Mouse (Mus musculus): Measurements from ENCODE around the gene 2310022B05Rik. TPM values are rescaled to one million over a fixed set of nuclear protein-coding genes. Genes with fewer than 3 reads are reported as not detected.
A peak's percentile ranks its signal among the peaks of the same experiment; 100 is the strongest.

The 2310022B05Rik gene
- polyA plus RNA-seq, 1 experiment: 78.7 TPM

GRCm38 (mm10) chr8:124658415-124658814 is 4.8 kb downstream of the 2310022B05Rik start:
- no peak for TF ChIP-seq CTCF (IDR thresholded peaks at IDR 0.05; ENCODE audit: borderline replicate concordance, extremely low read depth, insufficient read depth, insufficient read length)
- no peak for TF ChIP-seq POLR2A (IDR thresholded peaks at IDR 0.05; ENCODE audit: borderline replicate concordance, extremely low read depth, insufficient read depth, insufficient read length, poor library complexity, severe bottlenecking)
- DNase-seq (ENCODE audit: low read depth): peak; percentile 88

GRCm38 (mm10) chr8:124657961-124658360 is 5.2 kb downstream of the 2310022B05Rik start:
- DNase-seq (ENCODE audit: low read depth): no peak
- TF ChIP-seq POLR2A (IDR thresholded peaks at IDR 0.05; ENCODE audit: borderline replicate concordance, extremely low read depth, insufficient read depth, insufficient read length, poor library complexity, severe bottlenecking): no peak
- TF ChIP-seq CTCF (IDR thresholded peaks at IDR 0.05; ENCODE audit: borderline replicate concordance, extremely low read depth, insufficient read depth, insufficient read length): no peak

DNA sequence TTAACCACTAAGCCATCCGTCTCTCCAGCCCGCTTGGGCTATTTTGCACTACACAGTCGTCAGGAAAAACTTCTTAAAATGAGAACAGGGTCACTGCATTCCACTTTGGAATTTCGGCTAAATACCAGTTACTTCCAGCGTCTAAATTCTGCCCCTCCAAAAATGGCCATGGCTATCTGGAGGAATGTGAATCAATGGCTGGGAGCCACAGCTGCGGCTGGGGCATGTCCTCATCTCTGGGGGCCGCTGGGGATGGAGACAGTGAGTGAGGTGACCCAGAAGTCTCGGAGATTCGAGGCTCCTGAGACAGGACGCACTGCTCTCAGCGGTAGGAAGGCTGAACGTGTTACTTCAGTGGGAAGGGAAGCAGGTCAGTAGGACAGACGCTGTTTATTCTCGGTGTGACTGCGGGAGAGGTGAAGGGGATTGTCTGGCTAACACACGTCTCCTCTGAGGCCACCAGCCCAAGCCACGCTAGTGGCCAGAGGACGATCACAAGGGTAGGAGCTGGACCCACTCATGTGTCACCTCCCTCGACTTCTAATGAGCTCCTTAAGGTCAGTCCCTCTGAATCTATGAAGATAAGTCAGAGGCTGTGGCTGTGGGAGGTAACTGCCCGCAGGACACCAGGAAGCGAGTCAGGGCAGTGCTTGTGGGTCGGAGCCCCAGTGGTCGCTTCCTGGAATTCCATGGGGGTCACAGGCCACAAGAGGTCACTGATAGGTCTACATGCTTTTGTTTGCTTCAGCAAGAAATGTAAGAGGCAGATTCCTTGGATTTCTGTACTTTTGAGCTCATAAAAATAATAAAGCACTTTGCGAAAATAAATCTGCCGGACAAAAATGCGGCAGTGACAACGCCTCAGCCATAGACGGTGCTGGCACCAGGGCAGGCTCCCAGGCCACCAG is 9.3 kb downstream of the 2310022B05Rik start:
- DNase-seq (ENCODE audit: low read depth): no peak
- no peak for TF ChIP-seq CTCF (IDR thresholded peaks at IDR 0.05; ENCODE audit: borderline replicate concordance, extremely low read depth, insufficient read depth, insufficient read length)
- no peak for TF ChIP-seq POLR2A (IDR thresholded peaks at IDR 0.05; ENCODE audit: borderline replicate concordance, extremely low read depth, insufficient read depth, insufficient read length, poor library complexity, severe bottlenecking)

GRCm38 (mm10) chr8:124652546-124652945 is 10.6 kb downstream of the 2310022B05Rik start:
- peak; percentile 78 for DNase-seq (ENCODE audit: low read depth)
- TF ChIP-seq POLR2A (IDR thresholded peaks at IDR 0.05; ENCODE audit: borderline replicate concordance, extremely low read depth, insufficient read depth, insufficient read length, poor library complexity, severe bottlenecking) (no peak), CTCF (IDR thresholded peaks at IDR 0.05; ENCODE audit: borderline replicate concordance, extremely low read depth, insufficient read depth, insufficient read length) (no peak)

DNA sequence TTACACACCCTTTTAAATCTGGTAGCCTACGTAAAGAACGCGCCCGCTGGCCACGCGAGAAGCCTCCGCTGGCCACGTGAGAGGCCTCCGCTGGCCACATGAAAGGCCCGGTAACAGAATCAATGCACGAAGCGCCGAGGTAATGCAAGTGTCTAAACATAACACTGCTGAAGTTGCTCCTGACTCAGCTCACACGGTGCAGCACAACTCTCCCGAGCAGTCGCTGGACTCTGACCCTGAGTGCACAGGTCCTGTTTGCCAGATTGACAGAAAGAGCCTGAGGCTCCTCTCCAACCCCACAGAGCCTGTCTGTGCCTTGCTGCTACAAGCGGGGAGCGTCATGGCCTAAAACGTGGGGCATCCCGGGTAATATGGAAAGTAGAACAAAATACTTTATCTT is 11.4 kb downstream of the 2310022B05Rik start:
- no peak for DNase-seq (ENCODE audit: low read depth)
- TF ChIP-seq CTCF (IDR thresholded peaks at IDR 0.05; ENCODE audit: borderline replicate concordance, extremely low read depth, insufficient read depth, insufficient read length) (no peak), POLR2A (IDR thresholded peaks at IDR 0.05; ENCODE audit: borderline replicate concordance, extremely low read depth, insufficient read depth, insufficient read length, poor library complexity, severe bottlenecking) (no peak)

DNA sequence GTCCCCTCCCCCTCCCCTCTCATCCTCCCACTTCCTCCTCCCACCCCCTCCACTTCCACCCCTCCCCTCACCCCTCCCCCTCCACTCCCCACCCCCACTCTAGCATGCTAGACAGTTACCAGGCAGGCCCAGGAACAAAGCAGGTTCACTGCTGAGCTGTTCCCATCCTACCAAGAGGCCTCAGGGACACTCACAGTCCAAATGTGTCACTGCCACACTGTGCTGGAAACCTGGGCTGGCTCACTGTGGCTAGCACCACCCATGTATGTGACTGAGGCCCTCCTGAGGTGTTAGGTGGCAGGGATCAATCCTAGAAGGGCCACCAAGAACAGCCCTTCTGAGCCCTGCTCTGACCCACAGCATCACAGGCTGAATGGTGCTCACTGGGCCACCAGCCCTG is 14.9 kb downstream of the 2310022B05Rik start:
- no peak for TF ChIP-seq POLR2A (IDR thresholded peaks at IDR 0.05; ENCODE audit: borderline replicate concordance, extremely low read depth, insufficient read depth, insufficient read length, poor library complexity, severe bottlenecking)
- no peak for TF ChIP-seq CTCF (IDR thresholded peaks at IDR 0.05; ENCODE audit: borderline replicate concordance, extremely low read depth, insufficient read depth, insufficient read length)
- DNase-seq (ENCODE audit: low read depth): peak; percentile 17

GRCm38 (mm10) chr8:124643540-124644339 is 19.4 kb downstream of the 2310022B05Rik start:
- peak; percentile 90 for DNase-seq (ENCODE audit: low read depth)
- TF ChIP-seq CTCF (IDR thresholded peaks at IDR 0.05; ENCODE audit: borderline replicate concordance, extremely low read depth, insufficient read depth, insufficient read length) (no peak), POLR2A (IDR thresholded peaks at IDR 0.05; ENCODE audit: borderline replicate concordance, extremely low read depth, insufficient read depth, insufficient read length, poor library complexity, severe bottlenecking) (no peak)

GRCm38 (mm10) chr8:124641599-124641998 is 21.6 kb downstream of the 2310022B05Rik start:
- no peak for DNase-seq (ENCODE audit: low read depth)
- no peak for TF ChIP-seq POLR2A (IDR thresholded peaks at IDR 0.05; ENCODE audit: borderline replicate concordance, extremely low read depth, insufficient read depth, insufficient read length, poor library complexity, severe bottlenecking)
- TF ChIP-seq CTCF (IDR thresholded peaks at IDR 0.05; ENCODE audit: borderline replicate concordance, extremely low read depth, insufficient read depth, insufficient read length): no peak

DNA sequence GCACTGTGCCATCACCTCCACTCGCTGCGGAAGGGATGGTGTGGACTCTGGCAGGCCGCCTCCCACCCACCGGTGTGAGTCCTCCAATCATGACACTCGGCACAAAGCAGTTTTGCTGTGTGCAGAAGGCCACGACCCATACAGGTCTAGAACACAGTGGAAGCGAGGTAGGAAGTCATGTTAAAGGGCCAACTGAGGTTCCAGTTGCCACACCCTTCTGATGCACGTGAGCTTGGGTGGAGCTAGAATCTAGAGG is 28.0 kb downstream of the 2310022B05Rik start:
- no peak for DNase-seq (ENCODE audit: low read depth)
- TF ChIP-seq POLR2A (IDR thresholded peaks at IDR 0.05; ENCODE audit: borderline replicate concordance, extremely low read depth, insufficient read depth, insufficient read length, poor library complexity, severe bottlenecking): no peak
- TF ChIP-seq CTCF (IDR thresholded peaks at IDR 0.05; ENCODE audit: borderline replicate concordance, extremely low read depth, insufficient read depth, insufficient read length): no peak

DNA sequence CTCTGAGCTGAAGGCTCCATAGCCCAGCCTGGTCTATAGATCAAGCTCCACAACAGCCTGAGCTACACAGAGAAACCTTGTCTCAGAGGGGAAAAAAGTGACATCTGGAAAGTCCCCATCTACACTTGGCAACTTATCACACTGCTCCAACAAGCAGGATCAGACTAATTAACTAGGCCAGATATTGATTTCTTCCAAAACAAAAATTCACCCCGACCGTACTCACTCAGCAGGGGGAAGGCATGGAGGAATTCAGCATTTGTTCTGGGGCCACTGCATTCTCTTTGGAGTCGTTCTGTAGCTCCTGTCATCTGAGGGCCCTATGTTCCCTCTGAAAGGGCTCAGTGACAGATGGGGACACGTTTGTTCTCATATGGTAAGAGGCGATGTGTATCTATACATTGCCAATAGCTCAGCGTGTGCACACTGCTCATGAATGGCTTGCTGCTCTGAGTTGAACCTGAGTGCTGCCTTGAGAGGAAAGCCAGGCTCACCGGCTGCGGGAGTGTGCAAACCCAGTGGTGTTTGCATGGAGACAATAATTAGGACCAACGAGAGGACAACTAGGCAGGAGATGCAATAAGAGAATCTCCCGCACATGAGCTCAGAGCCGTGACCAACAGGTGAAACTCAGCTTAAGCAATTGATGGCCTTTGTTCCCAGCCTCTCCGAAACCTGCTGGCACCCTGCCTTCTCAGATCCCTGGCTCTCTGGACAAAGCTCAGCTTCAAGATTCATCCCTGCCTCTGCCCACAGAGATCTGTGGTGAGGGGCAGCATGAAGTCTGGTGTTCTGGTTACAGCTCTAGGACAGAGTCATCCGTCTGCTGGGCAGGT is 28.5 kb downstream of the 2310022B05Rik start:
- DNase-seq (ENCODE audit: low read depth): peak; percentile 57
- TF ChIP-seq POLR2A (IDR thresholded peaks at IDR 0.05; ENCODE audit: borderline replicate concordance, extremely low read depth, insufficient read depth, insufficient read length, poor library complexity, severe bottlenecking): no peak
- TF ChIP-seq CTCF (IDR thresholded peaks at IDR 0.05; ENCODE audit: borderline replicate concordance, extremely low read depth, insufficient read depth, insufficient read length): no peak

Measured in brain, embryonic 14.5 days (tissue).